Mouse (Mus musculus) testis, adult 2 months (tissue): ENCODE data around the gene Cnp.

Source experiments
- CTCF ChIP-seq: fragments of 200-500 bp; IDR thresholded peaks from 2 replicates; pipeline ENCODE4 v1.5.1; 2012; ENCODE audit warnings: low read depth, mild to moderate bottlenecking, inconsistent platforms, low read length, moderate library complexity; ENCODE audit not compliant: control insufficient read depth, insufficient read depth, insufficient replicate concordance
- POLR2A ChIP-seq: fragments of 200-500 bp; IDR thresholded peaks from 2 replicates; pipeline ENCODE4 v1.6.1; 2012; ENCODE audit warnings: low read depth, mild to moderate bottlenecking, inconsistent platforms, low read length, moderate library complexity; ENCODE audit not compliant: control insufficient read depth

- TF ChIP-seq POLR2A (no peak), CTCF (no peak)
These were observed 6.0 kb upstream of the Cnp start for GRCm38 (mm10) chr11:100568692-100569091.
